Mouse (Mus musculus): ENCODE results near the gene 4931422A03Rik.

4931422A03Rik gene

GRCm38 (mm10) chr2:103970041-103970790 is 57.9 kb downstream of the 4931422A03Rik start:
- peak; percentile 42 for ATAC-seq (ENCODE audit: low TSS enrichment)

- ATAC-seq (ENCODE audit: low TSS enrichment) = peak; percentile 94
These were observed 58.6 kb downstream of the 4931422A03Rik start for GRCm38 (mm10) chr2:103969437-103970040.

- no peak for ATAC-seq (ENCODE audit: low TSS enrichment)
These were observed 59.2 kb downstream of the 4931422A03Rik start for GRCm38 (mm10) chr2:103968919-103969436.

- no peak for ATAC-seq (ENCODE audit: low TSS enrichment)
These were observed 60.0 kb downstream of the 4931422A03Rik start for GRCm38 (mm10) chr2:103968186-103968585.

GRCm38 (mm10) chr2:103965391-103965790 is 62.8 kb downstream of the 4931422A03Rik start:
- no peak for ATAC-seq (ENCODE audit: low TSS enrichment)

GRCm38 (mm10) chr2:103962349-103962748 is 65.8 kb downstream of the 4931422A03Rik start:
- no peak for ATAC-seq (ENCODE audit: low TSS enrichment)

- no peak for ATAC-seq (ENCODE audit: low TSS enrichment)
These were observed 68.6 kb downstream of the 4931422A03Rik start for GRCm38 (mm10) chr2:103959574-103959973.

- no peak for ATAC-seq (ENCODE audit: low TSS enrichment)
These were observed 69.1 kb downstream of the 4931422A03Rik start for GRCm38 (mm10) chr2:103959066-103959465.

- no peak for ATAC-seq (ENCODE audit: low TSS enrichment)
These were observed 69.5 kb downstream of the 4931422A03Rik start for GRCm38 (mm10) chr2:103958634-103959033.

GRCm38 (mm10) chr2:103957649-103958546 is 70.3 kb downstream of the 4931422A03Rik start, which contains the start of gene Lmo2:
Gene Lmo2, plus strand, starts transcription at chr2:103957986.
- no peak for ATAC-seq (ENCODE audit: low TSS enrichment)

GRCm38 (mm10) chr2:103956867-103957266 is 71.3 kb downstream of the 4931422A03Rik start:
- no peak for ATAC-seq (ENCODE audit: low TSS enrichment)

GRCm38 (mm10) chr2:103955714-103956113 is 72.4 kb downstream of the 4931422A03Rik start:
- no peak for ATAC-seq (ENCODE audit: low TSS enrichment)

GRCm38 (mm10) chr2:103953050-103953835 is 74.9 kb downstream of the 4931422A03Rik start:
- ATAC-seq (ENCODE audit: low TSS enrichment) = 0 out of 2 replicates have a peak, but pooled peaks have one; percentile 13

GRCm38 (mm10) chr2:103947982-103948655 is 80.0 kb downstream of the 4931422A03Rik start:
- no peak for ATAC-seq (ENCODE audit: low TSS enrichment)

- ATAC-seq (ENCODE audit: low TSS enrichment) = no peak
These were observed 81.3 kb downstream of the 4931422A03Rik start for GRCm38 (mm10) chr2:103946892-103947291.

- no peak for ATAC-seq (ENCODE audit: low TSS enrichment)
These were observed 82.5 kb downstream of the 4931422A03Rik start for GRCm38 (mm10) chr2:103945571-103946092.

- ATAC-seq (ENCODE audit: low TSS enrichment) = no peak
These were observed 83.3 kb downstream of the 4931422A03Rik start for GRCm38 (mm10) chr2:103944859-103945258.

- no peak for ATAC-seq (ENCODE audit: low TSS enrichment)
These were observed 87.1 kb downstream of the 4931422A03Rik start for GRCm38 (mm10) chr2:103941085-103941484.

- ATAC-seq (ENCODE audit: low TSS enrichment) = no peak
These were observed 89.2 kb downstream of the 4931422A03Rik start for GRCm38 (mm10) chr2:103939003-103939402.

GRCm38 (mm10) chr2:103938573-103938972 is 89.6 kb downstream of the 4931422A03Rik start:
- ATAC-seq (ENCODE audit: low TSS enrichment) = no peak

Measured in frontal cortex, adult (tissue).